Mouse (Mus musculus) kidney, adult 2 months (tissue): ENCODE measurements at regions not wholly inside any gene's neighbourhood (a gene's known extent, or its start where the extent isn't known, plus 50 kb on each side); places are given as distances from the start of the nearest gene placed in this dataset.

Experiments used
- DNase-seq: peaks from one replicate; pipeline ENCODE4 v3.0.0; 2021
- H3K27ac ChIP-seq: fragments of 200-500 bp; 2 replicates; pipeline ENCODE4 v1.5.1; 2012; ENCODE audit warnings: low read depth, low read length, control low read depth, inconsistent platforms; ENCODE audit not compliant: insufficient read depth
- H3K27me3 ChIP-seq: fragments of 200-500 bp; replicated peaks from 2 replicates; pipeline ENCODE4 v1.6.1; 2012; ENCODE audit warnings: mild to moderate bottlenecking, moderate library complexity, low read length, inconsistent platforms; ENCODE audit not compliant: control insufficient read depth, insufficient read depth
- H3K36me3 ChIP-seq: fragments of 200-500 bp; 2 replicates; pipeline ENCODE4 v1.6.1; 2012; ENCODE audit warnings: mild to moderate bottlenecking, moderate library complexity, low read length, inconsistent platforms; ENCODE audit not compliant: control insufficient read depth, insufficient read depth
- H3K4me1 ChIP-seq: fragments of 200-500 bp; 2 replicates; pipeline ENCODE4 v1.6.1; 2011; ENCODE audit warnings: low read length; ENCODE audit not compliant: control insufficient read depth, insufficient read depth
- H3K4me3 ChIP-seq: fragments of 200-500 bp; 2 replicates; pipeline ENCODE4 v1.5.1; 2011; ENCODE audit warnings: mild to moderate bottlenecking, low read depth, low read length, control low read depth; ENCODE audit not compliant: insufficient read depth
- CTCF ChIP-seq: fragments of 200-500 bp; conservative IDR thresholded peaks from 2 replicates; pipeline ENCODE4 v1.5.1; 2011; ENCODE audit warnings: low read depth, mild to moderate bottlenecking, control low read depth, low read length, moderate library complexity, mixed read lengths; ENCODE audit not compliant: insufficient read depth, insufficient read length
- POLR2A ChIP-seq: fragments of 200-500 bp; IDR thresholded peaks from one replicate; pipeline ENCODE4 v1.6.1; 2011; ENCODE audit warnings: low read depth, low read length, control low read depth
- WGBS: fragments of 180-500 bp; shearing (Covaris S2); methylation state at CpG from one replicate; pipeline ENCODE4 v1.1.7; 2018; 5-methylcytosine and 5-hydroxymethylcytosine counted together

DNA sequence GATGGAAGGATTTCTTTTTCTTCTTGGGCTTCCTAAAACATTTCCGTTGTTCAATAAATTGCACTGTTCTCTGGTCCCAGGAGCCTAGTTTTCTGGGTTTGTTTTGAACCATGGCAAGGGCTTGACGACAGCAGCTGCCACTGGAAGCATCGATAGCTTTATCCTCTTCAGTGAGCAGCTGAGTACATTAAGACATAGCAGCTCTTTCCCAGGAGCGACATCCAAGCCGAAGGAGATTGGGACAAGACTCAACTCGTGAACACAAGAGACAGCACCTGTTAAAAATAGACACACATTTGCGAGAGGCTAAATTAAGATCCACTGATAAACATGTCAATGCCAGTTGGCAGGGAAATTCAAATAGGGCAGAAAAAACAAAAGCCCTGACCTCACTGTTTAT, 194.7 kb upstream of the Rhobtb1 start:
- no peak for DNase-seq
- no peaks in the 10 kb centered on the region for H3K4me1 ChIP-seq
- H3K36me3 ChIP-seq, result no peaks in the 10 kb centered on the region
- WGBS, result 70% methylated on average over 7 of the region's 7 CpGs
- H3K27me3 ChIP-seq, result no peaks in the 10 kb centered on the region
- H3K4me3 ChIP-seq, result no peak overlapping the region
- TF ChIP-seq CTCF, result no peak
- TF ChIP-seq POLR2A, result no peak
- H3K27ac ChIP-seq, result no peak overlapping the region

DNA sequence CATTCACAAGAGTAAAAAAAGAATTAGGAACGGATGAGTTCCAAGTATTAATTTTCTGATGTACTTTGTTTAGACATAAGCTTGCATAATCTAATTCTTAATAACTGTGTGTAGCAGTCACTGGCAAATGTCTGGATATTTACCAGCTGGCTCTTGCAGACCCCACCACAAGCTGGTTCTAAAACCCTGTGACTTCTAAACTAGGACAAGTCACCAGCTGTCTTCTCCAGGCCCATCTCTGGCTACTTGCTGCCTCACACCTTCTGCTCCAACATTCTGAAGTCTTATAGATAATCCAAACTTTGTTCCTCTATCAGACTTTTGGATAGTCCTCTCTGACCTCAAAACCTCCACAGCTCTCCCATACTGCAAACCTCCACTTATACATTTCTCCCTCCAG, 189.9 kb upstream of the Rhobtb1 start:
- no peaks in the 10 kb centered on the region for H3K27me3 ChIP-seq
- no peak overlapping the region for H3K4me3 ChIP-seq
- 76% methylated on average over 1 of the region's 1 CpGs for WGBS
- no peaks in the 10 kb centered on the region for H3K36me3 ChIP-seq
- no peak overlapping the region for H3K27ac ChIP-seq
- TF ChIP-seq POLR2A (no peak), CTCF (no peak)
- DNase-seq, result no peak
- no peaks in the 10 kb centered on the region for H3K4me1 ChIP-seq

DNA sequence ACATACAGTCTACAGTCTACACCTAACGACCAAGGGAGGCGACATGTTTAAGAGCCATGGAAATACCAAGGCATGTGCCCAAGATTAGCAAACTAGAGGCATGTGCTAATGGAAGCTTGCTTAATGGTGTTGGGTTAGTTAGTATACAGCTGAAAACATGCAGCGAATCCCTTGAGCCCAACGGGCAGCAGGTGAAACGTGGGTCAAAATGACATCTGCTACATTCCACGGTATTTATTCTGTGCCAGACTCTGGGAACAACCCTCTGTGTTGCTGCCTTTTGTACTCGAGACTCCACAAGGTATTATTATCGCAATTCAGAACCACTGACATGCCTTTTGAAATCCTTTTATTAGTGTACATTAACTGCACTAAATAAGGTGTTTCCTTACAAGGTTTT, 188.1 kb upstream of the Rhobtb1 start:
- no peak for TF ChIP-seq POLR2A
- no peak for TF ChIP-seq CTCF
- Histone ChIP-seq H3K4me1 (no peaks in the 10 kb centered on the region), H3K4me3 (no peak overlapping the region), H3K36me3 (no peaks in the 10 kb centered on the region), H3K27me3 (no peaks in the 10 kb centered on the region), H3K27ac (no peak overlapping the region)
- 83% methylated on average over 8 of the region's 8 CpGs for WGBS
- DNase-seq, result no peak

DNA sequence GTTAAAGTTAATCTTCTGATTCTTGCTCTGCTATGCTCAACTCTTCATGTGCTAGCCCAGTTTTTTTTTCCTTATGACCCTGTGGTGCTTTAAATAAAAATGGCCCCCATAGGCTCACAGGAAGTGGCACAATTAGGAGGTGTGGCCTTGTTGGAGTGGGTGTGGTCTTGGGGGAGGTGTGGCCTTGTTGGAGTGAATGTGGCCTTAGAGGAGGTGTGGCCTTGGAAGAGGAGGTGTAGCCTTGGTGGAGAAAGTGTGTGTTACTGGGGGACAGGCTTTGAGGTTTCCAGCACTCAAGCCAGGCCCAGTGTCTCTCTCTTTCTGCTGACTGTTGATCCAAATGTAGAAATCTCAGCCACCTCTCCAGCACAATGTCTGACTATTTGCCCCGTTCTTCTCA, 186.0 kb upstream of the Rhobtb1 start:
- no peaks in the 10 kb centered on the region for H3K27me3 ChIP-seq
- WGBS, result 97% methylated on average over 1 of the region's 1 CpGs
- no peak for TF ChIP-seq CTCF
- TF ChIP-seq POLR2A, result no peak
- H3K4me1 ChIP-seq, result no peaks in the 10 kb centered on the region
- no peak overlapping the region for H3K4me3 ChIP-seq
- H3K36me3 ChIP-seq, result no peaks in the 10 kb centered on the region
- H3K27ac ChIP-seq, result no peak overlapping the region
- no peak for DNase-seq

DNA sequence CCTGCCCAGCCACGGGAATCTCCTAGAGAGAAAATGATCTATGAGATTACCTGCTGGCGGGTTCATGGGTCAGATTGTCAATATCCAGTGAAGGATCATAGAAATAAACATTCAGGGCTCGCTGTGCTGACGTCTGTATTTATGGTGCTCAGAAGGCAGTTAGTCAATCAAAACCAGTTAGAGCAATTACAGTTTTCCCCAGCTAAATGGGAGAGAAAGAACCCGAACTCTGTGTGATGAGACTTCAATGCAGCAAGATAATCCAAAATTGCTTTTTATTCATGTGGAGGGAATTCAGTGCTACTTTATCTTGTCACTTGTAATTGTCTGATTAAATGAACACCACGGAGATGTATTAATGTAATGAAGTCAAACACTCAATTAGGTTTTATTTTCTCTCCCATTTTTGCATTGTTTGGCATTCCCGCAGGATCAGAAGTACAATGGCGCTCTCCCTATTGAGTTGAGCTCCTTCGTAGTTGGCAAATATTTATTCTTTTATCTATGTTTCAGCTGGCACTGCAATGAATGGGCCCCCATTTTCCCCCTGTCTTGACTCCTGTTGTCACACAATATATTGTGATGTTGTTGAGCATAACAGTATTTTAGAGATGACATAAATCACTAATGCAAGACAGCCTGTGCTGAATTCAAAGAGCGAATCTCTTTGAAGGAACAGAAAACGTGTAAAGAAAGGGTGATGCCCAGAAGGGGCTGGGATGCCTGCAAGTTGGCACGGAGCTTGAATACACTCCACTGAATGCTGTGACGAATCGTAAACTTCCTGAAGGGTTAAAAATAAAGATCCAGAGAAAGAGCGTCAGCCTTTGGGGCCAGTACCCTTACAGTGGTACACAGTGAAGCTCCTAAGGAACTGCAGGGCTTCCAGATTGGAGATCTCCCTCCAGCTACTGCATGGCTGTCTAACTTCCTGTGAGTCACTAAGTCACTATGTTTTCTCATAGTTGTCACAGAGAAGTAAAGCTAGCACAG, 183.0 kb upstream of the Rhobtb1 start:
- H3K4me3 ChIP-seq, result no peak overlapping the region
- no peaks in the 10 kb centered on the region for H3K36me3 ChIP-seq
- H3K27me3 ChIP-seq, result no peaks in the 10 kb centered on the region
- no peak for DNase-seq
- no peaks in the 10 kb centered on the region for H3K4me1 ChIP-seq
- no peak overlapping the region for H3K27ac ChIP-seq
- TF ChIP-seq CTCF (no peak), POLR2A (no peak)
- WGBS, result 76% methylated on average over 15 of the region's 15 CpGs

DNA sequence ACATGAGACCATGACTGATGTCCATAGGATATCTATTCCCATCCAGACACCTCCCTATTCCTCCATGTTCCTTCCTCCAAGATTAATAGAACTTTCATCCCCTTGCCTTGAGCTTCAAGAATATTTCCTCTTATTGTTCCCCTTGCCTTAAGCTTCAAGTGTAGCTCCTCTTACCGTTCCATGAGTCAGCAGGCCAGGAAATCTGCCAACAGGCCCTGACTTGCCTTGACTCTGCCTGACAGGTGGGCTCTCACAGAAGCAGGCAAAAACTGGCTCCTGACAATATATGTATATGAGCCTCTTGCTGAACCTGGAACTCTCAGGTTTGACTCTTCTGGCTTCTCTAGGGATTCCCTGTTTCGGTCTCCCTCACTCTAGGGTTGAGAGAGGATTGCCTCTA, 180.7 kb upstream of the Rhobtb1 start:
- Histone ChIP-seq H3K4me3 (no peak overlapping the region), H3K27ac (no peak overlapping the region), H3K36me3 (no peaks in the 10 kb centered on the region), H3K4me1 (no peaks in the 10 kb centered on the region), H3K27me3 (no peaks in the 10 kb centered on the region)
- 75% methylated on average over 2 of the region's 2 CpGs for WGBS
- peak; percentile 27 for DNase-seq
- no peak for TF ChIP-seq POLR2A
- TF ChIP-seq CTCF, result no peak

DNA sequence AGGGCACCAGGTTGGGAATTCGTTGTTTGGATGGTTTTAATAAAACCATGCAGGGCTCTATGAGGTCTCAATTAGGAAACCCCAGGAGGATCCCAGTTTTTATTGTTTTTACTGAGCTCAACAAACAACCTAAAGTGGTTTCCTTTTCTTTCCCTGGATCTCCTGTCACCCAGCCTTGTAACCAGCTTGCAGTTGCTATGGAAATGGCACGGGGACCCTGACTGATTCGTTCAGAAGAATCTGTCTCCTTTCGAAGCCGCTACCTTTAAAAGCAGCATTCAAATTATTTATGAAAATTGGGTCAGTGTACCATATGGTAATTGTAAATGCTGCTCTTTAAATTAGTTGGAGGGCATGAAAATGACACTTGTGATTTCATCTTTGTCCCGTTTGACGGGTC, 176.5 kb upstream of the Rhobtb1 start:
- Histone ChIP-seq H3K4me3 (no peak overlapping the region), H3K36me3 (no peaks in the 10 kb centered on the region), H3K4me1 (no peaks in the 10 kb centered on the region), H3K27me3 (no peaks in the 10 kb centered on the region), H3K27ac (no peak overlapping the region)
- WGBS, result 88% methylated on average over 7 of the region's 7 CpGs
- no peak for TF ChIP-seq CTCF
- no peak for TF ChIP-seq POLR2A
- DNase-seq, result no peak
